Mouse (Mus musculus): Measurements from ENCODE around the gene Gm45785. TPM values are rescaled to one million over a fixed set of nuclear protein-coding genes. Genes with fewer than 3 reads are reported as not detected.

Gene Gm45785
- polyA plus RNA-seq, 1 experiment from 2014 or later: not detected

GRCm38 (mm10) chr7:140821305-140821652, 34.9 kb downstream of the Gm45785 start:
- H3K4me2 ChIP-seq (replicated peaks): peak overlapping the region; percentile 63
- H3K36me3 ChIP-seq (replicated peaks; ENCODE audit: control insufficient read depth, insufficient read depth): peaks cover 7% of the 10 kb centered on the region; the same call in 1 of the 2 replicates
- no peaks in the 10 kb centered on the region for H3K27me3 ChIP-seq (ENCODE audit: control insufficient read depth, insufficient read depth, low read length)
- no peaks in the 10 kb centered on the region for H3K9me3 ChIP-seq (ENCODE audit: control insufficient read depth, low read length)
- 45% methylated on average over 5 of the region's 5 CpGs for WGBS
- peak overlapping the region; percentile 75 for H3K4me3 ChIP-seq (replicated peaks; ENCODE audit: low read length)
- DNase-seq (ENCODE audit: low spot score) (no peak), ATAC-seq (ENCODE audit: low FRiP score) (peak; percentile 60)
- peak overlapping the region; percentile 87 for H3K9ac ChIP-seq
- H3K4me1 ChIP-seq (replicated peaks; ENCODE audit: control insufficient read depth, insufficient read depth, low read length): peaks cover 17% of the 10 kb centered on the region; the same call in 1 of the 2 replicates
- H3K27ac ChIP-seq: peak overlapping the region; percentile 95

- Histone ChIP-seq H3K36me3 (replicated peaks; ENCODE audit: control insufficient read depth, insufficient read depth) (peaks cover 7% of the 10 kb centered on the region; the same call in 1 of the 2 replicates), H3K27ac (no peak overlapping the region), H3K27me3 (ENCODE audit: control insufficient read depth, insufficient read depth, low read length) (no peaks in the 10 kb centered on the region), H3K9ac (no peak overlapping the region), H3K9me3 (ENCODE audit: control insufficient read depth, low read length) (no peaks in the 10 kb centered on the region), H3K4me3 (replicated peaks; ENCODE audit: low read length) (no peak overlapping the region; the same call in 1 of the 2 replicates), H3K4me1 (replicated peaks; ENCODE audit: control insufficient read depth, insufficient read depth, low read length) (peaks cover 17% of the 10 kb centered on the region; the same call in 1 of the 2 replicates), H3K4me2 (replicated peaks) (peak overlapping the region; percentile 63)
- 55% methylated on average over 4 of the region's 4 CpGs for WGBS
- DNase-seq (ENCODE audit: low spot score) (no peak), ATAC-seq (ENCODE audit: low FRiP score) (no peak)
These were observed 36.0 kb downstream of the Gm45785 start for GRCm38 (mm10) chr7:140820173-140820572.

- Histone ChIP-seq H3K27me3 (ENCODE audit: control insufficient read depth, insufficient read depth, low read length) (no peaks in the 10 kb centered on the region), H3K9ac (no peak overlapping the region), H3K9me3 (ENCODE audit: control insufficient read depth, low read length) (no peaks in the 10 kb centered on the region), H3K27ac (no peak overlapping the region), H3K36me3 (replicated peaks; ENCODE audit: control insufficient read depth, insufficient read depth) (peaks cover 42% of the 10 kb centered on the region), H3K4me2 (replicated peaks) (no peak overlapping the region), H3K4me3 (replicated peaks; ENCODE audit: low read length) (no peak overlapping the region), H3K4me1 (replicated peaks; ENCODE audit: control insufficient read depth, insufficient read depth, low read length) (0 out of 2 replicates have a peak, but pooled peaks cover 3% of the 10 kb centered on the region)
- DNase-seq (ENCODE audit: low spot score): no peak
- no peak for ATAC-seq (ENCODE audit: low FRiP score)
- WGBS: 94% methylated on average over 12 of the region's 12 CpGs
These were observed 43.3 kb downstream of the Gm45785 start for GRCm38 (mm10) chr7:140812850-140813249.

GRCm38 (mm10) chr7:140811714-140812113, 44.4 kb downstream of the Gm45785 start:
- Histone ChIP-seq H3K36me3 (replicated peaks; ENCODE audit: control insufficient read depth, insufficient read depth) (peaks cover 41% of the 10 kb centered on the region), H3K4me2 (replicated peaks) (no peak overlapping the region), H3K4me1 (replicated peaks; ENCODE audit: control insufficient read depth, insufficient read depth, low read length) (no peaks in the 10 kb centered on the region), H3K27ac (0 out of 2 replicates have a peak overlapping the region, but pooled peaks have one; percentile 22), H3K9me3 (ENCODE audit: control insufficient read depth, low read length) (no peaks in the 10 kb centered on the region), H3K9ac (no peak overlapping the region), H3K4me3 (replicated peaks; ENCODE audit: low read length) (no peak overlapping the region), H3K27me3 (ENCODE audit: control insufficient read depth, insufficient read depth, low read length) (no peaks in the 10 kb centered on the region)
- ATAC-seq (ENCODE audit: low FRiP score) (no peak), DNase-seq (ENCODE audit: low spot score) (no peak)
- WGBS: 79% methylated on average over 13 of the region's 13 CpGs

- no peak for DNase-seq (ENCODE audit: low spot score)
- no peaks in the 10 kb centered on the region for H3K4me1 ChIP-seq (replicated peaks; ENCODE audit: control insufficient read depth, insufficient read depth, low read length)
These were observed 45.6 kb downstream of the Gm45785 start for GRCm38 (mm10) chr7:140810496-140810895.

GRCm38 (mm10) chr7:140805704-140806103, 50.4 kb downstream of the Gm45785 start:
- no peak overlapping the region for H3K9ac ChIP-seq
- no peaks in the 10 kb centered on the region for H3K27me3 ChIP-seq (ENCODE audit: control insufficient read depth, insufficient read depth, low read length)
- H3K9me3 ChIP-seq (ENCODE audit: control insufficient read depth, low read length): no peaks in the 10 kb centered on the region
- 18% methylated on average over 1 of the region's 1 CpGs for WGBS
- ATAC-seq (ENCODE audit: low FRiP score) (peak; percentile 14; the same call in 1 of the 2 replicates), DNase-seq (ENCODE audit: low spot score) (no peak)
- no peak overlapping the region for H3K4me2 ChIP-seq (replicated peaks)
- no peak overlapping the region for H3K27ac ChIP-seq
- H3K36me3 ChIP-seq (replicated peaks; ENCODE audit: control insufficient read depth, insufficient read depth): peaks cover 12% of the 10 kb centered on the region
- no peaks in the 10 kb centered on the region for H3K4me1 ChIP-seq (replicated peaks; ENCODE audit: control insufficient read depth, insufficient read depth, low read length)
- H3K4me3 ChIP-seq (replicated peaks; ENCODE audit: low read length): no peak overlapping the region

More at GRCm38 (mm10) chr7:140810496-140810895, 45.6 kb downstream of the Gm45785 start:
- Histone ChIP-seq H3K9me3 (ENCODE audit: control insufficient read depth, low read length) (no peaks in the 10 kb centered on the region), H3K27me3 (ENCODE audit: control insufficient read depth, insufficient read depth, low read length) (no peaks in the 10 kb centered on the region), H3K9ac (no peak overlapping the region), H3K4me2 (replicated peaks) (no peak overlapping the region), H3K36me3 (replicated peaks; ENCODE audit: control insufficient read depth, insufficient read depth) (peaks cover 41% of the 10 kb centered on the region), H3K4me3 (replicated peaks; ENCODE audit: low read length) (no peak overlapping the region), H3K27ac (no peak overlapping the region)
- WGBS: 94% methylated on average over 6 of the region's 6 CpGs
- no peak for ATAC-seq (ENCODE audit: low FRiP score)

GRCm38 (mm10) chr7:140802629-140803028, 53.5 kb downstream of the Gm45785 start:
- no peaks in the 10 kb centered on the region for H3K9me3 ChIP-seq (ENCODE audit: control insufficient read depth, low read length)
- no peak for DNase-seq (ENCODE audit: low spot score)
- H3K4me3 ChIP-seq (replicated peaks; ENCODE audit: low read length): no peak overlapping the region
- no peak overlapping the region for H3K9ac ChIP-seq
- no peaks in the 10 kb centered on the region for H3K4me1 ChIP-seq (replicated peaks; ENCODE audit: control insufficient read depth, insufficient read depth, low read length)
- H3K4me2 ChIP-seq (replicated peaks): no peak overlapping the region
- 69% methylated on average over 6 of the region's 6 CpGs for WGBS
- no peak for ATAC-seq (ENCODE audit: low FRiP score)
- no peaks in the 10 kb centered on the region; the same call in 1 of the 2 replicates for H3K36me3 ChIP-seq (replicated peaks; ENCODE audit: control insufficient read depth, insufficient read depth)
- no peaks in the 10 kb centered on the region for H3K27me3 ChIP-seq (ENCODE audit: control insufficient read depth, insufficient read depth, low read length)
- no peak overlapping the region for H3K27ac ChIP-seq

GRCm38 (mm10) chr7:140798212-140798611, 57.9 kb downstream of the Gm45785 start:
- Histone ChIP-seq H3K4me2 (replicated peaks) (no peak overlapping the region), H3K36me3 (replicated peaks; ENCODE audit: control insufficient read depth, insufficient read depth) (no peaks in the 10 kb centered on the region), H3K9ac (no peak overlapping the region), H3K9me3 (ENCODE audit: control insufficient read depth, low read length) (no peaks in the 10 kb centered on the region), H3K4me1 (replicated peaks; ENCODE audit: control insufficient read depth, insufficient read depth, low read length) (no peaks in the 10 kb centered on the region), H3K27ac (no peak overlapping the region), H3K27me3 (ENCODE audit: control insufficient read depth, insufficient read depth, low read length) (no peaks in the 10 kb centered on the region), H3K4me3 (replicated peaks; ENCODE audit: low read length) (no peak overlapping the region)
- DNase-seq (ENCODE audit: low spot score) (no peak), ATAC-seq (ENCODE audit: low FRiP score) (no peak)
- 79% methylated on average over 2 of the region's 2 CpGs for WGBS

GRCm38 (mm10) chr7:140797619-140798018, 58.5 kb downstream of the Gm45785 start:
- Histone ChIP-seq H3K27ac (no peak overlapping the region), H3K4me3 (replicated peaks; ENCODE audit: low read length) (no peak overlapping the region), H3K4me1 (replicated peaks; ENCODE audit: control insufficient read depth, insufficient read depth, low read length) (no peaks in the 10 kb centered on the region), H3K4me2 (replicated peaks) (no peak overlapping the region), H3K36me3 (replicated peaks; ENCODE audit: control insufficient read depth, insufficient read depth) (no peaks in the 10 kb centered on the region), H3K9ac (no peak overlapping the region), H3K27me3 (ENCODE audit: control insufficient read depth, insufficient read depth, low read length) (no peaks in the 10 kb centered on the region), H3K9me3 (ENCODE audit: control insufficient read depth, low read length) (no peaks in the 10 kb centered on the region)
- no peak for ATAC-seq (ENCODE audit: low FRiP score)
- 94% methylated on average over 3 of the region's 3 CpGs for WGBS
- no peak for DNase-seq (ENCODE audit: low spot score)

- DNase-seq (ENCODE audit: low spot score) (no peak), ATAC-seq (ENCODE audit: low FRiP score) (no peak)
- 85% methylated on average over 4 of the region's 4 CpGs for WGBS
- Histone ChIP-seq H3K4me2 (replicated peaks) (no peak overlapping the region), H3K36me3 (replicated peaks; ENCODE audit: control insufficient read depth, insufficient read depth) (no peaks in the 10 kb centered on the region), H3K4me3 (replicated peaks; ENCODE audit: low read length) (no peak overlapping the region), H3K27me3 (ENCODE audit: control insufficient read depth, insufficient read depth, low read length) (no peaks in the 10 kb centered on the region), H3K4me1 (replicated peaks; ENCODE audit: control insufficient read depth, insufficient read depth, low read length) (no peaks in the 10 kb centered on the region), H3K9me3 (ENCODE audit: control insufficient read depth, low read length) (no peaks in the 10 kb centered on the region), H3K27ac (no peak overlapping the region), H3K9ac (no peak overlapping the region)
These were observed 62.6 kb downstream of the Gm45785 start for GRCm38 (mm10) chr7:140793541-140793940.

All from hindbrain, embryonic 14.5 days (tissue).